Mouse (Mus musculus): ENCODE data around the gene Trp53bp2. TPM values are rescaled to one million over a fixed set of nuclear protein-coding genes. Genes with fewer than 3 reads are reported as not detected.
A peak's percentile ranks its signal among the peaks of the same experiment; 100 is the strongest.

Trp53bp2 gene
- total and polyA plus RNA-seq, 3 experiments, result 7.6 to 20.5 (median 16.7) TPM

GRCm38 (mm10) chr1:182380683-182381082 lies 28.3 kb upstream of the Trp53bp2 start:
- ATAC-seq (ENCODE audit: extremely low read depth, insufficient number of reproducible peaks, low FRiP score, poor library complexity, severe bottlenecking), result no peak
- Histone ChIP-seq H3K4me1 (ENCODE audit: insufficient read depth, low read depth, low read length) (no peaks in the 10 kb centered on the region), H3K27me3 (ENCODE audit: insufficient read depth, low read length) (peaks cover 6% of the 10 kb centered on the region; the same call in 1 of the 2 replicates), H3K36me3 (replicated peaks) (no peaks in the 10 kb centered on the region), H3K4me3 (ENCODE audit: low read depth, low read length) (no peak overlapping the region), H3K9me3 (replicated peaks) (no peaks in the 10 kb centered on the region)
- TF ChIP-seq POLR2AphosphoS5 (IDR thresholded peaks at IDR 0.05; ENCODE audit: insufficient replicate concordance, low read depth, low read length) (no peak), GATA1 (IDR thresholded peaks at IDR 0.05; ENCODE audit: borderline replicate concordance, low read length) (no peak), CTCF (IDR thresholded peaks at IDR 0.05; ENCODE audit: low read depth, low read length) (no peak), TAL1 (conservative IDR thresholded peaks at IDR 0.05; ENCODE audit: low read depth, low read length) (no peak), GATA2 (IDR thresholded peaks at IDR 0.05; ENCODE audit: borderline replicate concordance, low read depth, low read length) (no peak)
- no peak for DNase-seq (ENCODE audit: low spot score)

GRCm38 (mm10) chr1:182381327-182381726 lies 27.6 kb upstream of the Trp53bp2 start:
- peaks cover 7% of the 10 kb centered on the region for H3K27me3 ChIP-seq (ENCODE audit: insufficient read depth, low read length)
- H3K36me3 ChIP-seq (replicated peaks), result no peaks in the 10 kb centered on the region
- DNase-seq (ENCODE audit: low spot score) (no peak), ATAC-seq (ENCODE audit: extremely low read depth, insufficient number of reproducible peaks, low FRiP score, poor library complexity, severe bottlenecking) (no peak; the same call in 1 of the 2 replicates)
- no peak for TF ChIP-seq GATA2 (IDR thresholded peaks at IDR 0.05; ENCODE audit: borderline replicate concordance, low read depth, low read length)
- no peak for TF ChIP-seq TAL1 (conservative IDR thresholded peaks at IDR 0.05; ENCODE audit: low read depth, low read length)
- TF ChIP-seq CTCF (IDR thresholded peaks at IDR 0.05; ENCODE audit: low read depth, low read length), result peak; percentile 7; the same call in 1 of the 2 replicates
- TF ChIP-seq GATA1 (IDR thresholded peaks at IDR 0.05; ENCODE audit: borderline replicate concordance, low read length), result no peak
- H3K4me3 ChIP-seq (ENCODE audit: low read depth, low read length), result no peak overlapping the region
- H3K9me3 ChIP-seq (replicated peaks), result no peaks in the 10 kb centered on the region
- no peaks in the 10 kb centered on the region for H3K4me1 ChIP-seq (ENCODE audit: insufficient read depth, low read depth, low read length)

DNA sequence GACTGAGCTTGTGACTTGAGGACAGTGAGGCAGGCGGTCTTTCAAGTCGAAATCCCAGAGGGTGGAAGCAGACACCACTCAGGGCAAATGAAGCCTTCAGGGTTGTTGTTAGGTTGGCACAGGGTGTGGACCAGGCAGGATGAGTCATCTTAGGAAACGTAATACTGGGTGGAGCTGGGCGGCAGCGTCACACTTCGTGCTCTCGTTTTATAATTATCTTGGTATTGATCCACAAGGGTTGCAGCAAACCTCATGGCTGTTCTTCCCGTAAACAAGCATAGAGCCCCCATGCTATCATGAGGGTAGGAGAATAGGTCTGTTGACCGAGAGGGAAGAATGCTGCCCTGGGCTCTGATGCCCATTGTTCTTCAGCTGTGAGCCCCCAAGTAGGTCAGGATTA lies 25.9 kb upstream of the Trp53bp2 start:
- TF ChIP-seq GATA1 (IDR thresholded peaks at IDR 0.05; ENCODE audit: borderline replicate concordance, low read length) (no peak), GATA2 (IDR thresholded peaks at IDR 0.05; ENCODE audit: borderline replicate concordance, low read depth, low read length) (no peak), TAL1 (conservative IDR thresholded peaks at IDR 0.05; ENCODE audit: low read depth, low read length) (no peak), POLR2AphosphoS5 (IDR thresholded peaks at IDR 0.05; ENCODE audit: insufficient replicate concordance, low read depth, low read length) (no peak), CTCF (IDR thresholded peaks at IDR 0.05; ENCODE audit: low read depth, low read length) (no peak)
- ATAC-seq (ENCODE audit: extremely low read depth, insufficient number of reproducible peaks, low FRiP score, poor library complexity, severe bottlenecking) (no peak), DNase-seq (ENCODE audit: low spot score) (no peak)
- Histone ChIP-seq H3K27me3 (ENCODE audit: insufficient read depth, low read length) (peaks cover 12% of the 10 kb centered on the region), H3K9me3 (replicated peaks) (no peaks in the 10 kb centered on the region), H3K4me3 (ENCODE audit: low read depth, low read length) (no peak overlapping the region), H3K4me1 (ENCODE audit: insufficient read depth, low read depth, low read length) (no peaks in the 10 kb centered on the region), H3K36me3 (replicated peaks) (no peaks in the 10 kb centered on the region)

DNA sequence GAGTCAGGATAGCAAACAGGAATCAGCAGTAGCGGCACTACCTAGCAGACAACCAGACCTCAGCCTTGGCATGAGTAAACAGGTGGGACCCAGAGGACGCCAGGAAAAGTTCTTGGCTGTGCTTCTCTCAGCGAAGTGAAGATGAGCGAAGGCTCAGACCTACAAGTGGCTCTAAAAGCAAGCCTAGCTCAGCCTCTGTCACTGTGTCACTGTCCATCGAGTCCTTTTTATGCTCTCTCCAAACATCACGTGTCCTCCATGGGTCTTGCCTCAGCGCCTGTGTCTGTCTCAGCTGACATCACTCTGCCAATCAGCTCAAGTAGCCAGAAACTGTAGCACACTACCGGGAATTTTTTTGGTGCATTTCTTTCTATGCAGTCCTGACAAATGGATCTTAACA lies 22.5 kb upstream of the Trp53bp2 start:
- DNase-seq (ENCODE audit: low spot score), result no peak
- Histone ChIP-seq H3K27me3 (ENCODE audit: insufficient read depth, low read length) (peaks cover 12% of the 10 kb centered on the region), H3K9me3 (replicated peaks) (no peaks in the 10 kb centered on the region), H3K36me3 (replicated peaks) (no peaks in the 10 kb centered on the region), H3K4me1 (ENCODE audit: insufficient read depth, low read depth, low read length) (no peaks in the 10 kb centered on the region), H3K4me3 (ENCODE audit: low read depth, low read length) (no peak overlapping the region)
- no peak for ATAC-seq (ENCODE audit: extremely low read depth, insufficient number of reproducible peaks, low FRiP score, poor library complexity, severe bottlenecking)
- TF ChIP-seq CTCF (IDR thresholded peaks at IDR 0.05; ENCODE audit: low read depth, low read length), result no peak

GRCm38 (mm10) chr1:182388729-182389128 lies 20.2 kb upstream of the Trp53bp2 start:
- DNase-seq (ENCODE audit: low spot score) (no peak), ATAC-seq (ENCODE audit: extremely low read depth, insufficient number of reproducible peaks, low FRiP score, poor library complexity, severe bottlenecking) (no peak)
- H3K9me3 ChIP-seq (replicated peaks), result no peaks in the 10 kb centered on the region
- no peaks in the 10 kb centered on the region for H3K36me3 ChIP-seq (replicated peaks)
- peaks cover 7% of the 10 kb centered on the region for H3K27me3 ChIP-seq (ENCODE audit: insufficient read depth, low read length)
- H3K4me1 ChIP-seq (ENCODE audit: insufficient read depth, low read depth, low read length), result no peaks in the 10 kb centered on the region
- no peak overlapping the region for H3K4me3 ChIP-seq (ENCODE audit: low read depth, low read length)
- TF ChIP-seq TAL1 (conservative IDR thresholded peaks at IDR 0.05; ENCODE audit: low read depth, low read length) (no peak), POLR2AphosphoS5 (IDR thresholded peaks at IDR 0.05; ENCODE audit: insufficient replicate concordance, low read depth, low read length) (no peak), CTCF (IDR thresholded peaks at IDR 0.05; ENCODE audit: low read depth, low read length) (no peak), GATA1 (IDR thresholded peaks at IDR 0.05; ENCODE audit: borderline replicate concordance, low read length) (no peak), GATA2 (IDR thresholded peaks at IDR 0.05; ENCODE audit: borderline replicate concordance, low read depth, low read length) (no peak)

- Histone ChIP-seq H3K36me3 (replicated peaks) (no peaks in the 10 kb centered on the region), H3K9me3 (replicated peaks) (no peaks in the 10 kb centered on the region), H3K4me1 (ENCODE audit: insufficient read depth, low read depth, low read length) (no peaks in the 10 kb centered on the region), H3K27me3 (ENCODE audit: insufficient read depth, low read length) (peaks cover 29% of the 10 kb centered on the region), H3K4me3 (ENCODE audit: low read depth, low read length) (no peak overlapping the region)
- TF ChIP-seq TAL1 (conservative IDR thresholded peaks at IDR 0.05; ENCODE audit: low read depth, low read length), result no peak
- no peak for TF ChIP-seq CTCF (IDR thresholded peaks at IDR 0.05; ENCODE audit: low read depth, low read length)
- TF ChIP-seq GATA2 (IDR thresholded peaks at IDR 0.05; ENCODE audit: borderline replicate concordance, low read depth, low read length), result no peak
- no peak for TF ChIP-seq GATA1 (IDR thresholded peaks at IDR 0.05; ENCODE audit: borderline replicate concordance, low read length)
- no peak for TF ChIP-seq POLR2AphosphoS5 (IDR thresholded peaks at IDR 0.05; ENCODE audit: insufficient replicate concordance, low read depth, low read length)
- ATAC-seq (ENCODE audit: extremely low read depth, insufficient number of reproducible peaks, low FRiP score, poor library complexity, severe bottlenecking) (no peak), DNase-seq (ENCODE audit: low spot score) (no peak)
Observed at GRCm38 (mm10) chr1:182398171-182398570, 10.8 kb upstream of the Trp53bp2 start.

- ATAC-seq (ENCODE audit: extremely low read depth, insufficient number of reproducible peaks, low FRiP score, poor library complexity, severe bottlenecking) (no peak), DNase-seq (ENCODE audit: low spot score) (no peak)
- Histone ChIP-seq H3K9me3 (replicated peaks) (no peaks in the 10 kb centered on the region), H3K36me3 (replicated peaks) (no peaks in the 10 kb centered on the region), H3K27me3 (ENCODE audit: insufficient read depth, low read length) (peaks cover 30% of the 10 kb centered on the region), H3K4me1 (ENCODE audit: insufficient read depth, low read depth, low read length) (no peaks in the 10 kb centered on the region), H3K4me3 (ENCODE audit: low read depth, low read length) (no peak overlapping the region)
- TF ChIP-seq GATA1 (IDR thresholded peaks at IDR 0.05; ENCODE audit: borderline replicate concordance, low read length), result no peak
- no peak for TF ChIP-seq GATA2 (IDR thresholded peaks at IDR 0.05; ENCODE audit: borderline replicate concordance, low read depth, low read length)
- TF ChIP-seq CTCF (IDR thresholded peaks at IDR 0.05; ENCODE audit: low read depth, low read length), result no peak
- no peak for TF ChIP-seq TAL1 (conservative IDR thresholded peaks at IDR 0.05; ENCODE audit: low read depth, low read length)
- TF ChIP-seq POLR2AphosphoS5 (IDR thresholded peaks at IDR 0.05; ENCODE audit: insufficient replicate concordance, low read depth, low read length), result no peak
Observed at GRCm38 (mm10) chr1:182398780-182399179, 10.2 kb upstream of the Trp53bp2 start.

All from G1E (cell line).